Mouse (Mus musculus) neural tube, embryonic 14.5 days (tissue): ENCODE measurements around the gene Plxna4. TPM values are rescaled to one million over a fixed set of nuclear protein-coding genes. Genes with fewer than 3 reads are reported as not detected.

Experiments used
- ATAC-seq: fragments of 200-750 bp; cut with Nextera tagmentation; 2 replicates; pipeline ENCODE4 v1.8.0; 2017; ENCODE audit warnings: low read depth, mild to moderate bottlenecking, moderate TSS enrichment, moderate library complexity
- H3K27ac ChIP-seq: fragments of 300-500 bp; sonication (generic); 2 replicates; pipeline ENCODE4 v1.5.1; 2014; ENCODE audit warnings: low read depth, mild to moderate bottlenecking, control low read depth, low read length, moderate library complexity, mixed read lengths
- H3K27me3 ChIP-seq: fragments of 300-500 bp; sonication (generic); 2 replicates; pipeline ENCODE4 v1.6.1; 2014; ENCODE audit warnings: low read length; ENCODE audit not compliant: control insufficient read depth, insufficient read depth
- H3K36me3 ChIP-seq: fragments of 300-500 bp; sonication (generic); 2 replicates; pipeline ENCODE4 v1.6.1; 2014; ENCODE audit warnings: low read length, mixed read lengths; ENCODE audit not compliant: control insufficient read depth, insufficient read depth
- H3K4me1 ChIP-seq: fragments of 300-500 bp; sonication (generic); 2 replicates; pipeline ENCODE4 v1.6.1; 2014; ENCODE audit warnings: low read length; ENCODE audit not compliant: control insufficient read depth, insufficient read depth
- H3K4me2 ChIP-seq: fragments of 300-500 bp; sonication (generic); 2 replicates; pipeline ENCODE4 v1.6.1; 2014; ENCODE audit warnings: mild to moderate bottlenecking, low read depth, low read length, control low read depth
- H3K4me3 ChIP-seq: fragments of 300-500 bp; sonication (generic); 2 replicates; pipeline ENCODE4 v1.5.1; 2014; ENCODE audit warnings: low read depth, low read length, control low read depth, mixed read lengths
- H3K9ac ChIP-seq: fragments of 300-500 bp; sonication (generic); replicated peaks from 2 replicates; pipeline ENCODE4 v1.6.1; 2014; ENCODE audit warnings: low read depth, mild to moderate bottlenecking, control low read depth, low read length, mixed read lengths
- H3K9me3 ChIP-seq: fragments of 300-500 bp; sonication (generic); 2 replicates; pipeline ENCODE4 v1.6.1; 2016; ENCODE audit warnings: low read length; ENCODE audit not compliant: control insufficient read depth
- WGBS: fragments of 180-500 bp; shearing (Covaris S2); extraction: QIAGEN DNeasy Blood & Tissue Kit; methylation state at CpG from one replicate; pipeline ENCODE4 v1.1.7; 2014; 5-methylcytosine and 5-hydroxymethylcytosine counted together
- polyA plus RNA-seq: library from polyadenylated mRNA; unstranded; fragments of >200 nt; fragmentation: Nextera tagmentation; extraction: Ambion mirVana; gene quantifications from 2 replicates; pipeline ENCODE4 v1.2.1, GENCODE M21; 2014

Plxna4 gene
- polyA plus RNA-seq, 1 experiment from 2014 or later = 25.1 TPM

- WGBS = 32% methylated on average over 4 of the region's 4 CpGs
- no peaks in the 10 kb centered on the region for H3K36me3 ChIP-seq
- peak overlapping the region; percentile 13; the same call in 1 of the 2 replicates for H3K27ac ChIP-seq
- H3K9me3 ChIP-seq = no peaks in the 10 kb centered on the region
- no peak overlapping the region for H3K4me3 ChIP-seq
- peaks cover 7% of the 10 kb centered on the region; the same call in 1 of the 2 replicates for H3K4me1 ChIP-seq
- peak; percentile 87 for ATAC-seq
- no peaks in the 10 kb centered on the region for H3K27me3 ChIP-seq
- no peak overlapping the region for H3K4me2 ChIP-seq
- H3K9ac ChIP-seq = no peak overlapping the region
Observed at GRCm38 (mm10) chr6:32355559-32355958, 232.4 kb downstream of the Plxna4 start.

GRCm38 (mm10) chr6:32348996-32349395, 239.0 kb downstream of the Plxna4 start:
- Histone ChIP-seq H3K36me3 (no peaks in the 10 kb centered on the region), H3K27ac (no peak overlapping the region), H3K9me3 (no peaks in the 10 kb centered on the region), H3K9ac (no peak overlapping the region), H3K4me1 (peaks cover 12% of the 10 kb centered on the region; the same call in 1 of the 2 replicates), H3K4me2 (no peak overlapping the region), H3K4me3 (no peak overlapping the region), H3K27me3 (no peaks in the 10 kb centered on the region)
- ATAC-seq = no peak
- WGBS = 70% methylated on average over 2 of the region's 2 CpGs

DNA sequence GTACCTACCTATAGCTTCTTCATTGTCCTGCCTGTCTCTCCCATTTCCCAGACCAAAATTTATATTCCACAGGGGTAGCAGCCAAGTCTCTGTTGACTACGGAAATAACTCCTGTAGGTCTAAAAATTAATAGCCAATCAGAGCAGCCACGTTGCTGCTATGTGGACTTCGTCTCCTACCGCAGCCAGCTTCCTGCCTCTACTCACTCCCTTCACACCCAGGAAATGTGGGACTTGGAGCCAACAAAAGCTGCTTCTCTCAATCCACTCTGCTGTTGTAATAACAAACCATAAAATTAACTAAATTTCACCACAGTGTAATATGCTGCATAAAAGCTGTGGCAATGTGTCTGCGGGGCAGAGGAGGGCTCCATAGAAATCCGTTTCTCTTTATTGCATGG, 239.9 kb downstream of the Plxna4 start:
- H3K4me1 ChIP-seq = peaks cover 12% of the 10 kb centered on the region; the same call in 1 of the 2 replicates
- no peaks in the 10 kb centered on the region for H3K36me3 ChIP-seq
- no peaks in the 10 kb centered on the region for H3K27me3 ChIP-seq
- ATAC-seq = 0 out of 2 replicates have a peak, but pooled peaks have one; percentile 17
- H3K9ac ChIP-seq = no peak overlapping the region
- H3K4me3 ChIP-seq = no peak overlapping the region
- H3K4me2 ChIP-seq = no peak overlapping the region
- WGBS = 47% methylated on average over 6 of the region's 6 CpGs
- no peaks in the 10 kb centered on the region for H3K9me3 ChIP-seq
- H3K27ac ChIP-seq = no peak overlapping the region

GRCm38 (mm10) chr6:32346015-32346414, 242.0 kb downstream of the Plxna4 start:
- H3K9ac ChIP-seq = no peak overlapping the region
- no peaks in the 10 kb centered on the region for H3K36me3 ChIP-seq
- no peak for ATAC-seq
- peaks cover 18% of the 10 kb centered on the region; the same call in 1 of the 2 replicates for H3K4me1 ChIP-seq
- 93% methylated on average over 2 of the region's 2 CpGs for WGBS
- H3K4me2 ChIP-seq = no peak overlapping the region
- no peaks in the 10 kb centered on the region for H3K9me3 ChIP-seq
- H3K27me3 ChIP-seq = no peaks in the 10 kb centered on the region
- H3K27ac ChIP-seq = no peak overlapping the region
- no peak overlapping the region for H3K4me3 ChIP-seq

GRCm38 (mm10) chr6:32342727-32343126, 245.3 kb downstream of the Plxna4 start:
- Histone ChIP-seq H3K4me1 (peaks cover 10% of the 10 kb centered on the region; the same call in 1 of the 2 replicates), H3K9me3 (no peaks in the 10 kb centered on the region), H3K9ac (no peak overlapping the region), H3K27ac (no peak overlapping the region), H3K27me3 (no peaks in the 10 kb centered on the region), H3K36me3 (no peaks in the 10 kb centered on the region), H3K4me2 (no peak overlapping the region), H3K4me3 (no peak overlapping the region)
- no peak for ATAC-seq
- 68% methylated on average over 8 of the region's 8 CpGs for WGBS

DNA sequence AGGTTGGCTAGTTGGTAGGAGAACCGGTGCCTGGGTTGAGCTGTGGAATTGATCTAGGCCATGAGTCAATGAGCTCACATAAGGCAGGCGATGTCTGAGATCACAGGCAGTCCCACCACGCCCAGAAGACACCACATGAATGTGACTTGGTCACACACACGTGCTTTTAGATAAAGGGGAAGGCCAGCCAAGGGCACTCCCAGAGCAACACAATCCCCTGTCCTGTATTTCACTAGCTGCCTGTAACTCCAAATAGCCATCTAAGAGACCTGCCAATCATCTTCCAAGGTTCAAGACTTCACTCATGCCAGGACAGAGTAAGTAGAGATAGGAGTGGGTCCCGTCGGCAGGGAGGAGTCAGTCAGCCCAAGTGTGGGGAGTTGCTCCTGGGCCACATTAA, 245.7 kb downstream of the Plxna4 start:
- Histone ChIP-seq H3K4me2 (no peak overlapping the region), H3K9me3 (no peaks in the 10 kb centered on the region), H3K27ac (no peak overlapping the region), H3K4me3 (no peak overlapping the region), H3K9ac (no peak overlapping the region), H3K4me1 (peaks cover 10% of the 10 kb centered on the region; the same call in 1 of the 2 replicates), H3K36me3 (no peaks in the 10 kb centered on the region), H3K27me3 (no peaks in the 10 kb centered on the region)
- whole genome bisulfite sequencing = 89% methylated on average over 6 of the region's 6 CpGs
- ATAC-seq = no peak

DNA sequence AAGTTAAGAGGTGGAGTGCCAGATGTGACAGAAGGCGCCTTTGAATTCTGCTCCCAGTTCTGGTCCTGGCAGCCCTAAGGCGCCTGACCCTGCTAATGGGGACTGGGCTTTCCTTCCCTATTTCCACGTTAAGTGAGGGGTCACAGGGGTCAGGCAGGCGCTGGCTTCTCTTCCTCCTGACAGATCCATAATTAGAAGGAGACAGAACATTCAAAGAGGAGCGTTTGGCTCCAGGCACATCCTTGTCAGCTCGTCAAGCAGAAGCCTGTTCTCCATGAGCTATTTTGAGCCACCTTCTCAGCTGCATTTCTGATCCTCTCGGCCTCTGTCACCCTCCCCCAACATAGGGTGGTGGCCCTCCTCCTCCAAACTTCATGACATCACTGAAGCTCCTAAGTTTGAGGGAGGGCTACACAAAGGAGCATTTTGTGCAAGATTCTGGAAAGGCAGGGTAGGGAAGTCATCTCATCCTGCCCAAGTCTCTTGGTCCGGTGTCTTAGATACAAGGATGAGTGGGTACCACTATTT, 249.5 kb downstream of the Plxna4 start:
- H3K9me3 ChIP-seq = no peaks in the 10 kb centered on the region
- no peak for ATAC-seq
- no peaks in the 10 kb centered on the region for H3K27me3 ChIP-seq
- no peak overlapping the region for H3K4me2 ChIP-seq
- H3K9ac ChIP-seq = no peak overlapping the region
- H3K4me1 ChIP-seq = peaks cover 6% of the 10 kb centered on the region; the same call in 1 of the 2 replicates
- no peak overlapping the region for H3K4me3 ChIP-seq
- H3K27ac ChIP-seq = no peak overlapping the region
- H3K36me3 ChIP-seq = no peaks in the 10 kb centered on the region
- 62% methylated on average over 8 of the region's 8 CpGs for WGBS

- Histone ChIP-seq H3K4me1 (peaks cover 14% of the 10 kb centered on the region), H3K4me3 (no peak overlapping the region), H3K4me2 (no peak overlapping the region), H3K36me3 (no peaks in the 10 kb centered on the region), H3K27ac (no peak overlapping the region), H3K27me3 (no peaks in the 10 kb centered on the region), H3K9me3 (no peaks in the 10 kb centered on the region), H3K9ac (no peak overlapping the region)
- ATAC-seq = no peak
Observed at GRCm38 (mm10) chr6:32331281-32331680, 256.7 kb downstream of the Plxna4 start.

DNA sequence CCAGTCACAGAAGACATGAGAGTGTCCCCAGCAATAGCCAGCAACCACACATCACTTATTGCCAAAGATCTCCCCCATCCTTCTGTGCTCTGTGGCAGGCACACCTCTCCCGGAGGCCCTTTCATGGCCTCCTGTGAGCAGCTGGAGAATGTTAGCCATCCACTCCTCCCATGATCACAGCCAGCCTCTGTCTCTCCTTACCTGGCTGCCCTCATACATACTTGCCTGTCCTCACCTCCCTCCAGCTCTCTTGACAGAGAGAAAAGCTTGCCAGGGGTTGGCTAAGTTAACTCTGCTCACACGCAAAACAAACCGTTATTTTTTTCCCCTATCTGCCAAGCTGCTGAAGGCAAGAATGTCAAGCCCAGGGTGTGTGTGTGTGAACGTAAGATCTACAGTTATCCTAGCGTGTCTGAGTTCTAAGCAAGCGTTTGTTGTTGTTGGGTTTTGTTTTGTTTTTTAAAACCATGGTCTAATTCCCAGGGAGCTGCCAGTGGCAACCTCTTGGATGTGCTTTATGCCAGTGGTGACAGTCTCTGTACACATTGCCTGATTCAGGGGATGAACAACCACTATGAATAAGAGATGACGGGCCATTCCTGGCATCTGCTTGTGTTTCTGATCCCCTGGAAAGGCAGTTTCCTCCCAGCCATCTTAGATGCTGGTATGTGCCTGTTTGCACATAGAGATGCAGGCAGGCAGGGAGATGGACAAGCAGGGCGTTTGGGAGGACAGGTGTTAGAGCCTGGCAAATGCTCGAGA, 257.8 kb downstream of the Plxna4 start:
- H3K36me3 ChIP-seq = no peaks in the 10 kb centered on the region
- no peak overlapping the region for H3K9ac ChIP-seq
- ATAC-seq = no peak
- H3K4me2 ChIP-seq = no peak overlapping the region
- WGBS = 65% methylated on average over 9 of the region's 9 CpGs
- H3K4me3 ChIP-seq = no peak overlapping the region
- H3K4me1 ChIP-seq = peaks cover 14% of the 10 kb centered on the region
- H3K9me3 ChIP-seq = no peaks in the 10 kb centered on the region
- H3K27ac ChIP-seq = no peak overlapping the region
- no peaks in the 10 kb centered on the region for H3K27me3 ChIP-seq
